Mouse (Mus musculus): ENCODE measurements around the gene Tada2a. TPM values are rescaled to one million over a fixed set of nuclear protein-coding genes. Genes with fewer than 3 reads are reported as not detected.

Gene Tada2a
- total RNA-seq, 2 experiments from 2014 or later: 11.6 to 12.2 TPM

DNA sequence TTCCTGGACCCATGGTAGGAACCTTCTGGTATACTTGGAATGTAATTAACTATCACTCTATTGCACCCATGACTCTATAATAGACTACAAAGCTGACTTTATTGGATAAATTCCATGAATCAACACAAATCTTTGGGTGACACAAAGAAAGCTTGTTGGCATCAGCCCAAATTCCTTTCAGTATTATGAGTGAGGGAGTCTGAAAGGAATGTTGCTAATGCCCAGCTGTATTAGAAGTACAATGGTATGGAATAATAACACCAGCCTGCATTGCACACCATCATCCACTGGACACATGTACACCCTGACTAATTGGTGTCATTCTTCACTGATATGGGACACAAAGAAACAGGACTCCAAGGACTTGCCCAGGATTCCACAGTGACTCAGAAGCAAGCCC, 28.2 kb downstream of the Tada2a start:
- Histone ChIP-seq H3K27ac (no peak overlapping the region), H3K4me3 (no peak overlapping the region)
- intact Hi-C loops (cut with DNase I): no loop called here
- no peak for TF ChIP-seq CTCF (IDR thresholded peaks at IDR 0.05)
- DNase-seq: no peak

DNA sequence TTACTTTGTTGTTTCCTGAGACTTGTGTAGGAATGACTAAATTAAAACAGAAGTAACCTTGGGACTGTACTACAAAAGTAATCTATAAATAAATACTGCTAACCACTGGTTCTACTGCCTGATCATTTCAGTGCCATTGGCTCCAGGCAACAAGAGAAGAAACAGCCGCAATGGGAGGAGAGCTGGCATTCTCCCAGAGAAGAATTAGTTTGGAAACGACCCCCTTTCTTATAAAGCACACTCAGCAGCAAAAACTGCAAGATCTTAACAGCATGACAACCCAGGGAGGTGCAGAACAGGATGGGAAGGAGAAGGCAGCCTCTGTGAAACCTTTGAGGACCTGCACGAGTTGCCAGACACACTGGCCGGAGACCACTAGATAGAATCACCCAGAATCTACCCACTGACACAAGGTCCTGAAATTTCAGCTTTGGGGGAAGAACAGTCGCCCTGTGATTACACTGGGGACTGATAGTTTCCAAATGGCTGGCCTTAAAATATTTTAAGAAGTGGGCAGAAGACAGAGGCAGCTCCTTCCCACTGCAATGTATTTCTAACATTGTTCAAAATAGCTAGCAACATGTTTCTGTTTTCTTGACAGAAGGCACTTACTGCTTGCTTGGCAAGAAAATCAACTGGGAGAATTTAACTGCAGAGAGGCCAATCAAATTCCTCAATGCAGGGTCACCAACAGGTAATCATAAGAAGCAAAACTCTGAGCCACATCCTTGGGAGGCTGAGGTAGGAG, 32.0 kb downstream of the Tada2a start:
- TF ChIP-seq CTCF (IDR thresholded peaks at IDR 0.05): no peak
- peak overlapping the region; percentile 31; the same call in 1 of the 2 replicates for H3K27ac ChIP-seq
- no peak overlapping the region for H3K4me3 ChIP-seq
- DNase-seq: no peak
- intact Hi-C loops (cut with DNase I): no loop called here

DNA sequence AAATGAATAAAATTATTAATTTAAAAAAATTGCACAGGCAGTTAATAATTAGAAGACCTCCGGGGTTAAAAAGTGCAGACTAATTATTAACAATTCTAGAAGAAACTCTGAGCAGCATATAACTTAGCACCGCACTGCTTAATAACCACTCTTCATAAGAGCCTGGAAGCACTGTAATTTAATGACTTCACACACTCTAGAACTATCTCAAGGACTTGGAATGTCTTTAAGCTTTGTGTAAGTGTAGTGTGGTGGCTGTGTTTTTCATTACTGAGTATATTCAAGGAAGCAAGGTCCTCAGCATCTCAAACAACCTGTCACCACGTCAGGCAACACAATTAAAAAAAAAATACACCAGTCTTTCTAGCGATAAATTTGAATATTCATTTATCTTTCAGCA, 34.3 kb downstream of the Tada2a start:
- no peak overlapping the region for H3K27ac ChIP-seq
- no peak for DNase-seq
- TF ChIP-seq CTCF (IDR thresholded peaks at IDR 0.05): no peak
- intact Hi-C loops (cut with DNase I): no loop called here
- no peak overlapping the region for H3K4me3 ChIP-seq

DNA sequence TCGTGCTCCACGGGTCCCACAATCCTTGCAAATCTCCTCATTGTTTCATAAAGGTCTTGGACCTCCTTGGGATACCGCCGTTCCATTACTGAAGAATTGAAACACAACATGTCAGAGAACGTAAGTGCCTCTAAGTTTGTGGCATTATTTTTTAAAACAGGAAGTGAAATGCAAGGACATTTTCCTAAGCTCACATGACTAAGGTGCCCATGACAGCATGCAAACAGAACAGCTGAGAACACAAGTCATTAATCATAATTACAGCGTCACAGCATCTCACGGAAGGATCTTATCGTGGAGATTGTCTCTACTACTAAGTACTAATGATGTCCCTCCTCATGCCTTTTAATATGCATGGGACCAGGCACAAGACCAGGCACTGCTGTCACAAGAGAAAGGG, 38.8 kb downstream of the Tada2a start:
- Histone ChIP-seq H3K4me3 (no peak overlapping the region), H3K27ac (no peak overlapping the region)
- no peak for DNase-seq
- TF ChIP-seq CTCF (IDR thresholded peaks at IDR 0.05): no peak
- intact Hi-C loops (cut with DNase I): no loop called here

DNA sequence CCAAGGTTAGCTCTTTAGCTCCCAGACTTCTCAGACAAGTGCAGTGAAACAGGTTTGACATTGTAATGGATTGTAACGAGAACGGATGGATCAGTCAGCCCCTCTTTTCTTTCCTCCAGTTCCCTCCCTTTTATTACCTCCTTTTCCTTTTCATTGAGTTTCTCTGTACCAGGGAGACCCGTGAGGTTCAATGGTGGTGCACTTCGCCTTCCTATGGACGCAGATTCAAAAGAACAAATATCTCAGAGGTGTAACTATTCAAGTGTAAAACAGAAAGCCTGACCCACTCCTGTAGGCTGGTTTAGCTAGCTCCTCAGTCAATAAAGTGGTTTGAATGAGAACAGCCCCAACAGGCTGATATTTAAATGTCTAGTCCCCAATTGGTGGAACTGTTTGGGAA, 47.5 kb downstream of the Tada2a start:
- no peak for DNase-seq
- Histone ChIP-seq H3K4me3 (no peak overlapping the region), H3K27ac (no peak overlapping the region)
- no peak for TF ChIP-seq CTCF (IDR thresholded peaks at IDR 0.05)
- intact Hi-C loops (cut with DNase I): no loop called here

DNA sequence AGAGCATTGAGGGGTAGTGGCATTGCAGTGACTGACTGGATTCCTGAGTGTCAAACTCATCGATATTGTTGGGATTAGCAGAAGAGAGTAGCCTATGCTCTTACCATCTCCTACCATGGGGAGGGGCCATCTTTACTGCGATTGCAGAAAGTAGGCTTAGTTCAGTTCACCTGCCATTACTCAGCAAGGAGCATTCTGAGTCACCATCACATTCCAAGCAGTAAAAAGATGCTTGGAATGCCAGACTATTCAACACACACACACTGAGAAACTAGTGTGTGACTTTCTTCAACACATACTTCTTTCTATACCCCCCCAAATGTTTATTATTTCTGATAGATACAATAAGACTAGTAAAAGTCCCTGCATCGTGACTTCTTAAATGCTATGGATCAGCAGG, 49.1 kb downstream of the Tada2a start:
- no peak for TF ChIP-seq CTCF (IDR thresholded peaks at IDR 0.05)
- Histone ChIP-seq H3K4me3 (no peak overlapping the region), H3K27ac (peak overlapping the region; percentile 83; the same call in 1 of the 2 replicates)
- intact Hi-C loops (cut with DNase I): no loop called here
- no peak for DNase-seq

- no peak for DNase-seq
- H3K27ac ChIP-seq: peak overlapping the region; percentile 83
- intact Hi-C loops (cut with DNase I): no loop called here
Observed at GRCm38 (mm10) chr11:84079887-84080286, 49.5 kb downstream of the Tada2a start.

DNA sequence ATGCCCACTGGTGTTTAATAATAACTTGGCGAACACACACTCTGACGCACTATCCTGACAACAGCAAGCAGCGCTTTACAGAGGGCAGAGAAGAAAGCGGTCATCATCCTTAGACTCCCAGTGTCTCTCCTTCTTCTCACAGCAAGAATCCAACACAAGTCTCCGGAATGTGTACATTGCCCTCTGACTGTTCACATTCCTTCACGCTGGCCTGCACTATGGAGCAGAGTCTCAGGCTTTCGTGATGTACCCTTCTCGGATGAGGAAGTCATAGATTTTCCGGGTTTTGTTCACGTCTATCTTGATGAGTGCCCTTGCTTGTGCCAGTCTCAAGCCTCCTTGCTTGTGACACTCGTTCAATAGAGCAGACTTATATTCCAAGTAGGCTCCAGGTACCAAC, 50.0 kb downstream of the Tada2a start:
- DNase-seq: no peak
- no peak for TF ChIP-seq CTCF (IDR thresholded peaks at IDR 0.05)
- no peak overlapping the region for H3K4me3 ChIP-seq
- H3K27ac ChIP-seq: peak overlapping the region; percentile 83
- intact Hi-C loops (cut with DNase I): no loop called here

More at GRCm38 (mm10) chr11:84079887-84080286, 49.5 kb downstream of the Tada2a start:
- no peak overlapping the region for H3K4me3 ChIP-seq
- TF ChIP-seq CTCF (IDR thresholded peaks at IDR 0.05): no peak

DNA sequence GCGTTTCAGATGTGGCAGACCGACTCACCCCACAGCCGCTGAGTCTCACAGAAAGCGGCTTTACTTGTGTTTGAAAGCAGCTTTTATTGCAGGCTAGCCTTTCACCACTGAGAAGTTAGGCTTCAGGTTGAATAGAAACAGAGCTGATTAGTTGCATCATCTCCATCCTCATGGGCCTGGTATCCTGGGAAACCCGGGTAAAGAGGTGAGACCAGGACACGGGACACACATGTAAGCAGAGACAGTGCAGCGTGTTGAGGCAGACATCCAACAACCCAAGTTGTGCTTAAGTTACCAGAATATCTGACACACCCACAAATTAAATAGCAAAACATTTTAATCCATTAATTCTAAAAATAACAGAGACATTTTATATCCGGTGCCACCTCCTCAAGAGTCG, 50.8 kb downstream of the Tada2a start:
- Histone ChIP-seq H3K27ac (peak overlapping the region; percentile 83), H3K4me3 (peak overlapping the region; percentile 25)
- intact Hi-C loops (cut with DNase I): no loop called here
- no peak for TF ChIP-seq CTCF (IDR thresholded peaks at IDR 0.05)
- DNase-seq: peak; percentile 69

DNA sequence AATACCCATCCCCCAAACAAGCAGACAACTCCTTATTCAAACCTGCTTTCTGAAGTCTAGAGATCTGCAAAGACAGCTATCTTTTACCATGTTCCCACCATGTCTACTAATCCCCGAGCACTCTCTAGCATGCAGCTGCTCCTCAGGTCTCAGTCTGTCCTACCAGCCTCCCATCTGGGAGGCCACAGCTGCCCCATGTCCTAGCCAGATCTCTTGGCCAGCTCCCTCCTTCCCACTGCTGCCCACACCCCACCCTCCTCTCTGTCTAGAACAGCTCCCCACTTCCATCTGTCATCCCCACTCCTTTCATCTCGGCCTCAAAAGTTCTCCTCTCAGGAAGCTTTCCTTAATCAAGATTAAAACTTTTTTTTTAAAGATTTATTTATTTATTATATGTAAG, 52.4 kb downstream of the Tada2a start:
- Histone ChIP-seq H3K27ac (peak overlapping the region; percentile 31; the same call in 1 of the 2 replicates), H3K4me3 (no peak overlapping the region)
- no peak for TF ChIP-seq CTCF (IDR thresholded peaks at IDR 0.05)
- peak; percentile 37 for DNase-seq
- intact Hi-C loops (cut with DNase I): no loop called here

GRCm38 (mm10) chr11:84073816-84074764, 55.3 kb downstream of the Tada2a start:
- TF ChIP-seq CTCF (IDR thresholded peaks at IDR 0.05): no peak
- intact Hi-C loops (cut with DNase I): no loop called here
- Histone ChIP-seq H3K4me3 (no peak overlapping the region), H3K27ac (peak overlapping the region; percentile 63)
- DNase-seq: peak; percentile 39

- TF ChIP-seq CTCF (IDR thresholded peaks at IDR 0.05): no peak
- DNase-seq: peak; percentile 62
- H3K27ac ChIP-seq: peak overlapping the region; percentile 63
- intact Hi-C loops (cut with DNase I): no loop called here
- H3K4me3 ChIP-seq: peak overlapping the region; percentile 26
Observed at GRCm38 (mm10) chr11:84072904-84073651, 56.3 kb downstream of the Tada2a start.

Measured in gastrocnemius, adult 2 months (tissue).